Mouse (Mus musculus): ENCODE measurements around the gene Cabp1. TPM values are rescaled to one million over a fixed set of nuclear protein-coding genes. Genes with fewer than 3 reads are reported as not detected.
"Not testable (repeated sequence)": the region's sequence is repeated elsewhere in the genome, so short reads cannot be mapped to it uniquely, and the experiment has no call there.

Gene Cabp1
- total RNA-seq, 2 experiments from 2014 or later = 1.3 to 1.4 TPM

DNA sequence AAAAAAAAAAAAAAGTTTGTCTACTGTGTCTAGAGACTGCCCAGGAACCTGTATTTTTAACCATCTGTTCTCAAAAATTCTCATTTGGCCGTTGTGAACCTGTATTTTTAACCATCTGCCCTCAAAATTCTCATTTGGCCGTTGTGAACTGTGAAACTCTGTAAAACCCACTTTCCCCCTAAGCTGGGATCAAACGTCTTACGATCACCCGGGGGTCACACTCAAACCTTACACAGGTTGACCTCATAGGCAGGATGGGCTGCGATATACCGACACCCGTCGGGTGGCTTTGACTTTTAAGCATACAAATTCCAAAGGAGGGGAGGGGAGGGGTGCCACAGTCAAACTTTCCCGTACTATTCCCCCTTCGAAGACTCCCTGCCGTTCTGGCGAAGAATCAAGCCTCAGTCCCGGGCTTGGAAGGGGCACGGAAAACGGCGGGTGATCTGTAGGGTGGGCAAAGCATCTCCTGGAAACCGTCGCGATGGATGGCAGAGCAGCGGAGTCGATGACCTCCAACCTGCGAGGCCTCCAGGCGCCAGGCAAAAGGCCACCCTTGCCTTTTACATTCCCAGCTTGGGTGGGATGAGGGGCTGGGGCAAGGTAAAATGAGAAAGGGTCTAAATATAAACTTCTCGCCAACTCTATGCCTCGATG is 37.1 kb downstream of the Cabp1 start:
- intact Hi-C loops (cut with DNase I) = no loop called here

DNA sequence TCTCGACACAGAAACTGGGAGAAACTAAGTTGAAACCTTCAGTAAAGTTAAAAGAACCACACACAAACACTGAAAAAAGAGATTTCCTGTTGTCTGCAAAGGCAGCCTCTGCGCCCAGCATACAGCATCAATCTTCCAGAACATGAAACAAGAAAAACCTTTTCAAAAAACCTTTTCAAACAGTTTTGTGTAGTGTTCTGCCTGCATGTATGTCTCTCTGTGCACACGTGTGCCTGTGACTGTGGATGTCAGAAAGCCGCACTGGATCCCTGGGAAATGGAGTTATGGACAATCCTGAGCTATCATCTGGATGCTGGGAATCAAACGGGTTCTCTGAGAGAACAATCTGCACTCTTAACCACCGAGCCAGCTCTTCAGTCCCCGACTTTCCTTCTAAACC is 37.8 kb downstream of the Cabp1 start:
- no peak for DNase-seq
- intact Hi-C loops (cut with DNase I) = no loop called here

More for the DNA sequence above, 37.1 kb downstream of the Cabp1 start:
- DNase-seq = no peak

DNA sequence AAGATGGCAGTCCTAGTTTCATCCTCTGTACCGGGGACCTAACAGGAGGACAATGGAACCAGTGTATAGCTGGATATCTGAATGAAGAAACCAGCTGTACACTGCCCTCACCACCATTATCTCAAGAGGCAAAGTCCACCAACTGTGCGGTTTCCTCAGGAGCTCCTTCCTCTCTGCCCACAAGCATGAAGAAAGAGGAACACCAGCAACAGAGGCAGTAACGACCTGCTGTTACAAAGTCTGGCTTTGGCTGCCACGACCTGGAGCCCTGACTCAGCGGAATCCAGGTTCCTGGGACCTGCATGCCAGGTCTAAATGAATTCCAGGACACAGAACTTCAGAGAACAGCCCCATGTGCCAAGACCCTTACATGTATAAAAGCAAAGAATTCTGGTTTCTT is 38.4 kb downstream of the Cabp1 start:
- DNase-seq = no peak
- intact Hi-C loops (cut with DNase I) = no loop called here

DNA sequence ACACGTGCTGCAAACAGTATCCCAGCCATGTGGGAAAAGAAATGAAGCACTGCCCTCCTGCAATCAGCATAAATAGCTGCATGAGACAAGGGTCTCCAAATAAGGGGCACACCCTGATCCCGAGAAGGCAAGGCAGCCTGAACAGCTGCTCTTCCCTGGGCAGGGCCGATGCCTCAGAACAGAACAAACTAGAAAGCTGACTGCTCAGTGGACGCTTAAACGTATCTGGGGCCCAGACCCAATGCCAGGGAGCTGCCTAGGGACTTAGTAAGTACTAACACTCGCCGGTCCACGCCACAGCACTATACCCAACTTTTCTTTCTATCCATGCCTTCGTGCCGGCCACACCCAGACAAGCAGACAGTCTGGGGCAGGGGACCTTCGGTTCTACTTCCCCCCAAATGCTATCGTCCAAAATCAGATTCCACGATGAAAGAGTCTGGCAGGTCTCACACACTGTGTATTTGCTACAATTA is 39.0 kb downstream of the Cabp1 start:
- intact Hi-C loops (cut with DNase I) = no loop called here
- no peak for DNase-seq

DNA sequence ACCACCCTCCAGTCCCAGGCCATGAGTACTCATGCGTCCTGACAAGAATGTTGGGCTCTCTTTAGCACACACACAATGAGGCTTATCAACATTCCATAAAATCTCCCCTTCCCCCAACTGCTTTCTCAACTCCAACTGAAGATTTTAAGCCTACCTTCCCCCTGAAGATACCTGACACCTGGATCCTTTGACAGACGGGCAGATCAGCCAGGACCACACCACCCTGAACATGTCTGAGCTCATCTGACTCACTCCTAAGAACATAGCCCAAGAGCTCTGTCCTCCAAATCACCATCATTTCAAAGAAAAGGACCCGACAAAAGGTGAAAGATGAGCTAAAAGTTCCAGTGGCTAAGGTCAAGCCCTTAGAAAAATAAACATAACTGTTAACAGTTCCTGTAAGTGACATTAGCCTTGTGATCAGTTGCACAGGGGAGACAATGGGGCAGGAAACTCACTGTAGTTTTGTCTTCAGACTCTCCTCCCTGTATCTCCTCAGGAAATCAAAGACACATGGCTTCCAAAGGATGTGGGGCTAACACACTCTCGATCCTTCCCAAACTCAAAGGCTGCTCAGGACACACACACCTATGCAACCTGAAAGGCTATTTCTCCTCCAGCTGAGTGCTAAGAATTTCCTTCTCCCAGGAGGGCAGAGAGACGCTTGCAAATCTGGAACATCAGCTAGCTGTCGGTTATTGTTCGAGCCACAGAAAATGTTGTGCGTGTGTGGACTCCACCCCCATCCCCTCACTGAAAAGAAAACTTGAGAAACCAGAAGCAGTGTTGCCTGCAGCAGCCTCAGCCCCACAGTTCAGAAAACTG is 41.8 kb downstream of the Cabp1 start:
- DNase-seq = no peak
- intact Hi-C loops (cut with DNase I) = no loop called here

DNA sequence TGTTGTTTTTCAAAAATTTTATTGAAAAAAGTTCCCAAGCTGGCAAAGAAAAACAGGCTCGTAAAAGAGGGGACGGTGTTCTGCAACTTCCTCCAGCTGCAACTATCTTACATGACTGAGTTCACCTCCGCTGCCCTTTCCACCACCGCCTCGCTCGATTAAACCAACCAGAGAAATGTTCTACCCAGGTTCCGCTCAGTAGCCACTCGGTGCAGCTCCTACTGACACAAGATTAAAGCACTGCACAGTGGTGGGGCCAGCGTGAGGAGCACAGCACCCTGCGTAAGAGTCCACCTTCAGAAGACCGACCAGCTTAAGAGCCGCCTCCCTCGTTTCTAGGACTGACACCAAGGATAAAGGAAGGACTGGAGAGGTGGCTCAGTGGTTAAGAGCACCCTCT is 42.7 kb downstream of the Cabp1 start:
- intact Hi-C loops (cut with DNase I) = no loop called here
- no peak for DNase-seq

DNA sequence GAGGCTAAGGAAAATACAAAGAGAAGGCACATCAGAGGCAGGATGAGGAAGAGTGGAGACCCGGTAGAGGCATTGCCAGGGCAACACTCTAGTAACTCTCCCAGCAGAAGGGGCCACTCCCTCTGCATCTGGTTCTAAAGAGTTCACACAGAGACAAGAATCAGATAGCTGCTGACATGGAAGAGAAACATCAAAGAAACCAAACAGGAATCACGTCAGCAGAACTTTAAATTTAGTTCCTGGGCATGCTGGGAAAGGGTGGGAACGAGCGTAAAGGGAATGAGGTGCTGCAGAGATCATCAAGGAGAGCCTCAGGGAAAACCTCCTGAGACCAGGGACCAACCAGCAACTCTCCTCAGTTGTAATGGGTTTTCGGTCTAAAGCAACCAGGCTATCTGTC is 43.2 kb downstream of the Cabp1 start:
- intact Hi-C loops (cut with DNase I) = no loop called here
- DNase-seq = no peak

DNA sequence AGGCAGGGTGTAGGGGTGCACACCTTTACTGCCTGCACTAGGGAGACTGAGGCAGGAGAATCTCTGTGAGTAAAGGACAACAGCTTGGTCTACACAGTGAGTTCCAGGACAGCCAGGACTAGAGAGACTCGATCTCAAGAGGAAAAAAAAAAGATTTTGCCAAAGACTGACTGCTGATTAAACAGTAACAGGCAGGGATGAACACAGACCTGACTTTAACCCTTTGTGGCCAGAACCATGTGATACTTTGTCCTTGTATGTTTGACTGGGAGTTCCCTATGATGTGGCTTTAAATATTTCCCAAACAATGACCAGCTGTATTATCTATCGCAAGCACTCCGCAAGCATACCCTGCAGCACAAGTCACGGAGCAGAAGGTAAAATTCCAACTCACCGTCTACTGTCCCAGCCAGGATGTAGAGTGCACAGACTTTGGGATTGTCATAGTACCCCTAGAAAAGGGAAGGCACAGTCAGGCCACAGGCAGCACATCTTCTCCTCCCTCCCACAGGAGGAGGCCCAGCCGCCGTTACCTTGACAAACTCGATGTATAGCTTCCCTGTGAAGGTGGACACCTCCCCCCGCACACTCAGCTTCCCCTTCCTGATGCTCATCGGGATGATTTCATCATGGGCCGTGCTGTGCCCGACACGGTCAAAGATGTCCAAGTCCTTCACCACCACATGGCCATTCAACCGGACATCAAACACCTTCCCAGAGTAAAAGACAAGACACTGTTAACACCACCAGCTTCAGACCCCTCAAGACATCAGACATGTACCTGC is 44.3 kb downstream of the Cabp1 start:
- intact Hi-C loops (cut with DNase I) = no loop called here
- no peak for DNase-seq

DNA sequence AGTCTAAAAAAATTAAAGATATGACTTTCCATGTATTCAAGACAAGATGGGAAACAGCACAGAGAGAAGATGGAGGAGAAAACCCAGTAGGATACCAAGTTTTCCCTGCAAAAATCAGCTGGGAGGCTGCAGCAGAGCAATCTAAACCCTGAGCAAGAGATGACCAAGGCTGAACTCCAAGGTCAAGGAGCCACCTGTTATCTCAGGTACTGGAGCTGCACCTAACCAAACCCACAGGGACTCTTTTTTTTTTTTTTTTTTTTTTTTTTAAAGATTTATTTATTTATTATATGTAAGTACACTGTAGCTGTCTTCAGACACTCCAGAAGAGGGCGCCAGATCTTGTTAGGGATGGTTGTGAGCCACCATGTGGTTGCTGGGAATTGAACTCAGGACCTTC is 45.3 kb downstream of the Cabp1 start:
- intact Hi-C loops (cut with DNase I) = not testable (repeated sequence)

DNA sequence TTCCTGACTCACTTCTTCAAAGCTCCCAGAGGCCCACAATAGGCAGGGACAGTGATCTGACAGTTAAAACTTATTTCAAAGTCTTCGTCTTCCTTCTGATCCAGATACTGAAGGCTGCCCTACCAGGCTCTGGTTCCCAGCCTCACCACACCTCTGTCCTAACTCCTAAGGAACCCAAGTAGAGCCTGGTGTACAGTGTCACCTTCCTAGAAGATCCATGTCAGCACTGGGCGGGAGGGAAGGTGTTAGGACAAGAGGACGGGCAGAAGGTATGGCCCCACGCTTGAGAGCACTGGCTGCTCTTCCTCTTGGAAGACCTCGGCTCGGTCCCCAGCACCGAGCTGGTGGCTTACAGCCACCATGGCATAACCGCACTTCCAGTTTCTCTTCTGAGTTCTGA is 45.8 kb downstream of the Cabp1 start:
- intact Hi-C loops (cut with DNase I) = no loop called here

More for the DNA sequence above, 45.3 kb downstream of the Cabp1 start:
- DNase-seq = not testable (repeated sequence)

DNA sequence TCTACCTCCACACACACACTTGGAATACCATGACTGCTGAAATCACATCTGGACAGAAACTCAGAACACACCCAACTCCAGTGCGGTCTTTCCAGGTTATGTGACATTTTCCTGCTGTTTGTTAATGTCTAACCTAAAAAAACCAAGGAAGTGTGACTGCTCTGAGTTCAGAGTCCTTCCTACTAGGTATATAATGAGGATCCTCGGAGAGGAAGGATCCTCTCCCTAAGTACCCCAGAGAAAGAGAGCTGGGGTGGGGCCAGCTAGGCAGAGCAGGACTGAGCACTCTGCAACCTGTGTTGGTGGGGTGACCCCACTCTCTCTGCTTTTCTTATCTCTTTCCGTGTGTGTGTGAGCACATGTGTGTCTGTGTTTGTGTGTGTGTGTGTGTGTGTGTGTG is 46.8 kb downstream of the Cabp1 start:
- intact Hi-C loops (cut with DNase I) = no loop called here
- DNase-seq = no peak

More for the DNA sequence above, 45.8 kb downstream of the Cabp1 start:
- no peak for DNase-seq

DNA sequence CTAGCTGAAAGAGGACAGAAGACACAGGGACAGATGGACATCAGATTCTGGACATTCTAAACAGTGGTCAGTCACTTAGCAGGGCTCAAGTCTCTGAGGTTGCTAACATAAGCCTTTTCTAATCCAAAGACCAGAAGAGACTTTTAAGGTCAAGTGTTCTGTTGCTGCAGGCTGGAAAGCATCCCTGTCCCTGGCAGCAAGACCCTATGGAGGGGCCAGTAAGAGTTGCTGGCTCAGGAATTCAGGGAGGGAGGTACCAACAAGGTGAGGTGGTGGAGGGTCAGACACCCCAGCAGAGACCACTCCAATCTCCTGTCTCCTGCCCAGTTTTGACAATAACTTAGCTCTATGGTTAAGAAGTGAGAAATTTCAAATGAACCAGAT is 47.4 kb downstream of the Cabp1 start:
- no peak for DNase-seq
- intact Hi-C loops (cut with DNase I) = no loop called here

DNA sequence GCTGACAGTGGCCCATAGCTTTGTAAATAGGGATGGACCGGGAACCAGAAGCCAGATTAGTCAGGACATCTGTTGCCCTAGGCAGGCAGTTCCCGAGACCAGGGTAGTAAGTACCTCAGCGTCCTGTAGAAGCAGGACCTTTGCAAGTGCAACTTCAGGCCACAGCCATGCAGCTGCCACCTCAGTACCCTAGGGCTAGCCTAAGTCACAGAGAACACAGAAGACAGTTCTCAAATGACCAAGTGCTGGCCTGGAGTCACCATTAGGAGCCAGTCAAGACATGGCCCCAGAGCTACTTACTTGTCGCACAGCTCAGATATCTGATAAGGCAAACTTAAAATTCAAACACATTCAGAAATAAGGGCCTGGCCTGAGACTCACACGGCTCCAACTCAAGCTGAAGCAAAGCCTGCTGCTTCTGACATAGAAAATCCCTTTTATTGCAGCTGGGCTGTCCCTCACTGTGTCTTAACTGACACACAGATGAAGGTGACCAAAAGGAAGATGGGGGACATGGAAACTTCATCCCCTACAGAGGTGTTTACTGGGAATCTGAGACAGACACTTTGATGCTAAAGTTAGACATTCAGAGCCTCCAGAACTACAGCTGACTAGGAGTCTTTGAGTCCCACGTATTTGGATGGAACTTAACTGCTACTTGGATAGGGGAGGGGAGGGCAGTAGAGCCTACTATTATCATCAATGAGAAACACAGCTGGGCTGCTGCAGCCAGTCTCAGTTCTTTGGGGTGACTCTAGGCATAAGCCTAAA is 48.0 kb downstream of the Cabp1 start:
- no peak for DNase-seq
- intact Hi-C loops (cut with DNase I) = no loop called here

DNA sequence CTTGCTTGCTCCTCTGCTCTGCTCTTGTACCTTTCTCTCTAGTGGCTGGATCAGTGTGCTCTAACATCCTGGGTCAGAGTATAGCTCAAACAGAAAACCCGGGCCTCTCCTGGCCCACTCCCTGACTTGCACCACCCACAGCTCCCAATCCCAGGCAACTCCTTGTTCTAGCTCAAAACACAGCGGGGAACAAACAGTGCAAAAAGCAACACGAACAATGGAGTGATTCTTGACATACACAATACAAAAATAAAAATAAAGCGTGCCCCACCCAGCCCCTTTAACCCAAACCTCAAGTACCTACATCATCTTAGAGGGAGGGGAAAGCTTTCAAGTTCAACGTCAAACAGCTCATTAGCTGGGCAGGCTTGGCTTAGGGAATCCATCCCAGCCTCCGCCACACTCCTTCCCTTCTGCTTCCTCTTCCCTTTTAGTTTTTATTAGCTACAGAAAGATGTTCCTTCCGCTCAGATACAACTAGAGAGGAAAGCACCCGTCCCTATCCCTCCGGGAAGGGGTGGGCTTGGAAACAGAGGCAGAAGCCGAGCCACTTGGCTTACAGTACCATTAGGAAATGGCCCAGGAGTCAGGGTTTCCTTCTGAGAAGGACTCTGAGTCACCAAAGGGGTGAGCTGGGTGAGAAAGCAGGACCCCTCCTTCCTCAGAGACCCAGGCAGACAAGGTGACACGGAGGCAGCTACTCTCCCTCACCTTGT is 48.8 kb downstream of the Cabp1 start:
- DNase-seq = peak in 1 of 2 experiments; percentile 11
- intact Hi-C loops (cut with DNase I) = no loop called here

DNA sequence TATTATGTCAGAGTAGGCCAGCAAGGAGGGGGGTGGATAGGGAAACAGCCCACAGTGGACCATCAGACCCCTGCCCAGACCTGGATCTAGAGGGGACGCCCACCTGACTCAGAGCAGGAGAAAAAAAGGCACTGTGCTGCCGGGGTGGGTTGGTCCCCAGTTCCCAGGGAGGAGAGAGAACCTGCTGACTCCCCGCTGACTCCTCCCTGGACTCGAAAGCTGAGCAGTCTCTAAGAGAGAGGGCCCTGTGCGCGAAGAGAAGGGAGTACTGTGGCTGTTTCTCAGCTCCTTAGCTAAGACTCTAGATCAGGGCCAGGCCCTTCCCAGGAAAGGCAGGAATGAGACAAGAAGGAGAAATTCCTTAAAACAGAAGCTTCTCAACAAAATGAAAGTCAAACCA is 49.7 kb downstream of the Cabp1 start:
- DNase-seq = peak in 1 of 2 experiments; percentile 3
- intact Hi-C loops (cut with DNase I) = no loop called here

DNA sequence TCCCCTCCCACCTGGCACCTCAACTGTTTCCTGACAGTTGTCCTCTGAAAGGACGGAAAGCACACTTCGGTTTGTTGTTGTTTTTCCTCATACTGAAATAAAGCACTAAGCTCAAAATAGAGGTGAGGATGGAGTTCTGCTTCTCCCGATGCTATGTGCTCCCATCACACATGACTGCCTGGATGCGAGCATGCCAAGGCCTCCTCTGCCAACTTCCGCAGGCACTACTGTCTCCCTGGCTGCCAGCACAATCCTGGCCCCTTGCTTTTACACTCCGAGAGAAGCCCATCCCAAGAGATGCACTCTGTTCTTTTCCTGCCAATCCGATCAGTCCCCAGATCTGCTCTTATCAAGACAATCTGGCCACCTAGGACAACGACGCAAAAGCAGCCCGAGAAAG is 50.6 kb downstream of the Cabp1 start:
- intact Hi-C loops (cut with DNase I) = no loop called here
- peak in 1 of 2 experiments; percentile 15 for DNase-seq

DNA sequence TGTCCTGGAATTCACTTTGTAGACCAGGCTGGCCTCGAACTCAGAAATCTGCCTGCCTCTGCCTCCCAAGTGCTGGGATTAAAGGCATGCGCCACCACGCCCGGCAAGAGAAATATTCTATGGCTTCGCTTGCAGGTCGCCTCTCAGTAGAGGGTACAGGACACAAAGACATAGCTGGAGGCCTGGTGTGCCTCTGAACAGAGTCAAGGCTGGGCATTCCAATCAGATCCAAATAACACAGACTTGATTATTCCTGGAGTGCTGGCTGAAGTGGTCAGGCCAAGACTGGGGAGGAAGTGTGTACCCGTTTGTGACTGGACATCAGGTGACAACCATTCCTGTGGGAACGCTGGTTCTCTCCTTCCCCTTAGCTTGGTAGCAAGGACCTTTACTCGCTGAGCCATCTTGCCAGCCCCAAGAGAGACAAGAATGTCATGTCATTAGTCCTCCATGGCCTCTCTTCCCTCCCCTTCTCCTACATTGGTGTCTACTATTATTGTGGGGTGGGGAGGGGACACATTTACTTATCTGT is 51.9 kb downstream of the Cabp1 start:
- no peak for DNase-seq
- intact Hi-C loops (cut with DNase I) = no loop called here

DNA sequence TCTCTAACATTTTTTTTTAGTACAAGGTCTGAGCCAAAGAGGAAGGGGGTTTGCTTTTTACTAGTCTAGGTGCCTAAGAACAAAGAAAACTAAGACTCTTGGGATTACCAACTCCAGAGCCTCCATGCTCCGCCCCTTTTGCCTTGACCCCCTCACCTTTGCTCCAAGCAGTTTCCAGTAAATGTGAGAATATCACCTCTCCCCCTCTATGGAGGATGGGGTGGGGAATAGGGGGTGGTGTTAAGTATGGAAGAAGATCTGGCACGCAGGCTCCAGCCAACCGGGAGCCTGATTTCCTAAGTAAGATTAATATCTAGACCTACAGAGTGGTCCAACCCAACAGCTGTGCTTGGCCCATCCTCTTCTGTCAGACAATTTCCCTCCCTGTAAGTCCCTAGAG is 53.5 kb downstream of the Cabp1 start:
- peak in 1 of 2 experiments; percentile 6 for DNase-seq
- intact Hi-C loops (cut with DNase I) = no loop called here

DNA sequence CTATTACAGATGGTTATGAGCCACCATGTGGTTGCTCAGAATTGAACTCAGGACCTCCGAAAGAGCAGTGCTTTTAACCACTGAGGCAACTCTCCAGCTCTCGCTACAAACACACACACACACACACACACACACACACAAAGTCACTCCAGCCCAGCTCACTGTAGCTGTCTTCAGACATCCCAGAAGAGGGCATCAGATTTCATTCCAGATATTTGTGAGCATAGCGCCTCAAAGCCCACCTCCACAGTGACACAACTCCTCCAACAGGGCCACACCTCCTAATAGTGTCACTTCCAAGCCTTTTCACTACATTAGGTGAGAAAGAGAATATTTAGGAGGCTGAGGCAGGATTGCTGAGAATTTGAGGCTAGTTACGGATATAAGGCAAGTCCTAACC is 55.1 kb downstream of the Cabp1 start:
- no peak for DNase-seq
- intact Hi-C loops (cut with DNase I) = no loop called here
